Mouse (Mus musculus) bone marrow, adult 2 months (tissue): ENCODE measurements around the gene Sos1.

Experiments
- CTCF ChIP-seq: fragments of 200-500 bp; IDR thresholded peaks from 2 replicates; pipeline ENCODE4 v1.5.1; 2011; ENCODE audit warnings: low read length, control low read depth; ENCODE audit not compliant: control insufficient read depth, insufficient read depth
- POLR2A ChIP-seq: fragments of 200-500 bp; IDR thresholded peaks from 2 replicates; pipeline ENCODE4 v1.6.1; 2011; ENCODE audit warnings: low read depth, mild to moderate bottlenecking, control low read depth, low read length, borderline replicate concordance; ENCODE audit not compliant: control insufficient read depth

- TF ChIP-seq CTCF, result no peak
- no peak; the same call in 1 of the 2 replicates for TF ChIP-seq POLR2A
Measured at GRCm38 (mm10) chr17:80479295-80480030, 790 bp downstream of the Sos1 start.
